Mouse (Mus musculus): ENCODE results near the gene Wnt10a. TPM values are rescaled to one million over a fixed set of nuclear protein-coding genes. Genes with fewer than 3 reads are reported as not detected.

The Wnt10a gene
- 4.4 and 6.7 TPM in 2 replicates for polyA plus RNA-seq (2021; fragmentation: Nextera tagmentation)
- long read RNA-seq, experiment 1, transcript Wnt10a-201 (4 exons, 2,468 nt) = major isoform, 6 of 17 reads
- long read RNA-seq, experiment 1, partial matches to known transcripts = 10 of 17 reads
- long read RNA-seq, experiment 1, other reads (novel, unspliced or antisense) = 1 of 17 reads
- long read RNA-seq, experiment 2, transcript Wnt10a-201 (4 exons, 2,468 nt) = major isoform, 31 of 45 reads
- long read RNA-seq, experiment 2, partial matches to known transcripts = 13 of 45 reads
- long read RNA-seq, experiment 2, other reads (novel, unspliced or antisense) = 1 of 45 reads

DNA sequence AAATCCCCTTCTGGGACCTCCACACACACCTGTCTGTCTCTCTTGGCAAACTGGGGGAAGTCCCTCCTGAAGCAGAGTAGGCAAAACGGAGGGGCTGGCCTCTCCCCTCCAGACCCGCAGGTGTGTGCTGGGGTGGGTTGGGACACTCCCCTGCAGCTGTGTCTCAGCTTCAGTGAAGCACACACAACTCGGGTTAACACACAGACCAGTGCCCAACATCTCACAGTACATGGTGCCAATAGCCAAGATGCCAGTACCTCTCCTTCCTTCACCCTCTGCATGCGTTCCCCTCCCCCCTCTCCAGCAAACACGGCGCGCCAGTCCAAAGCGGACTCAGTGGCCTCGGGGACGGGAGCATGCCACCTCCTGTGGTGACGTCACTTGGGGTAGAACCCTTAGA lies at the start of gene Wnt10a:
TSS of gene Wnt10a (plus strand) at position 268 of the 400 bp plus-strand sequence.

DNA sequence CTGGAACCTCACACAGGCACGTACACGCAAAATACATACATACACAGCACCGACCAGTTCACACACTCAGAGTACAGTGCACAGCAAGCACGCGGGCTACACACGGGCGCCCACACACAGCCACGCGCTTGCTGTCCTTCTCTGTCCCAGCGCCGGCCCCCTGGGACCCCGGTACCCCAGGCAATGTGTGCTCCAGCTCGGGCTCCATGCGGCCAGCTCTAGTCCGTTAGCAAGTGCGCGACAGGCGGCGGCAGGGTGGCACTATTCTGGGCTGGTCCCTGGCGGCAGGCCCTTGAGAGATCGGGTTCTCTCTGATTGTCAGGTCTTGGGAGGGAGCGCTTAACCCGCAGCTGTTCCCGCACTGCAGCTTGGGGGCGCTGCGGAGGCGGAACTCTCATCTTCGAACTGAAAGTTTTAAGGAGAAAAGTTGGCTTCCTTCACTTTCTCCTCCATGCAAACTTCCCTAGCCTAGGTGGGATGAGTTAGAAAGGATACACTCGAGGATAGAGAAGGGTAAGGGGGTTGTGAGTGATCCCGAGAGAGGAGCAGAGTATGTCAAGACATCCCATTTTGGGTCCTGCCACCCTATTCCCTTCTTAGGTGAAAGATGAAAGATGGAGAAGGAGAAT lies 42.6 kb upstream of the Wnt10a start, which contains the start of gene Prkag3:
TSS of gene Prkag3 (minus strand) at position 579 of the 629 bp plus-strand sequence.

DNA sequence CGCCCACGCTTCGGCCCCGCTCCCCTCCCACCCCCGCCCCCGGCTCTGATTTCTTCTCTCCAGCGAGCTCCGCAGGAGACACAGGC lies 19.6 kb upstream of the Wnt10a start, which contains the start of gene Wnt6:
TSS of gene Wnt6 (plus strand) at position 48 of the 86 bp plus-strand sequence.

Other genes starting within 250 kb of the Wnt10a start
- 19.1 and 19.4 TPM in 2 replicates for gene Plcd4, start 248.6 kb upstream of the Wnt10a start, polyA plus RNA-seq (2021; fragmentation: Nextera tagmentation)
- 12.2 and 20.4 TPM in 2 replicates for gene Usp37, start 247.2 kb upstream of the Wnt10a start, polyA plus RNA-seq (2021; fragmentation: Nextera tagmentation)
- gene Zfp142, start 203.3 kb upstream of the Wnt10a start, polyA plus RNA-seq (2021; fragmentation: Nextera tagmentation) = 8.6 and 9.7 TPM in 2 replicates
- 21.9 and 22.1 TPM in 2 replicates for gene Bcs1l, start 203.2 kb upstream of the Wnt10a start, polyA plus RNA-seq (2021; fragmentation: Nextera tagmentation)
- gene Rnf25, start 190.1 kb upstream of the Wnt10a start, polyA plus RNA-seq (2021; fragmentation: Nextera tagmentation) = 17.9 and 19.7 TPM in 2 replicates
- gene Stk36, start 190.1 kb upstream of the Wnt10a start, polyA plus RNA-seq (2021; fragmentation: Nextera tagmentation) = 0.70 and 0.83 TPM in 2 replicates
- 2.1 and 2.3 TPM in 2 replicates for gene Ttll4, start 129.8 kb upstream of the Wnt10a start, polyA plus RNA-seq (2021; fragmentation: Nextera tagmentation)
- 3.0 and 3.5 TPM in 2 replicates for gene Cyp27a1, start 77.9 kb upstream of the Wnt10a start, polyA plus RNA-seq (2021; fragmentation: Nextera tagmentation)
- gene Prkag3, start 42.3 kb upstream of the Wnt10a start, polyA plus RNA-seq (2021; fragmentation: Nextera tagmentation) = not detected in 2 replicates
- gene Wnt6, start 19.6 kb upstream of the Wnt10a start, polyA plus RNA-seq (2021; fragmentation: Nextera tagmentation) = 0.54 TPM in 1 of 2 replicates, not detected in the other
- gene Cdk5r2, start 63.4 kb downstream of the Wnt10a start, polyA plus RNA-seq (2021; fragmentation: Nextera tagmentation) = 6.0 and 7.0 TPM in 2 replicates
- 0.16 TPM in 1 of 2 replicates, not detected in the other for gene Fev, start 93.9 kb downstream of the Wnt10a start, polyA plus RNA-seq (2021; fragmentation: Nextera tagmentation)
- 0.35 and 0.65 TPM in 2 replicates for gene Cryba2, start 101.6 kb downstream of the Wnt10a start, polyA plus RNA-seq (2021; fragmentation: Nextera tagmentation)
- gene Cfap65, start 144.1 kb downstream of the Wnt10a start, polyA plus RNA-seq (2021; fragmentation: Nextera tagmentation) = 0.83 and 1.5 TPM in 2 replicates
- 0.14 TPM in 1 of 2 replicates, not detected in the other for gene Ihh, start 160.2 kb downstream of the Wnt10a start, polyA plus RNA-seq (2021; fragmentation: Nextera tagmentation)